Mouse (Mus musculus): ENCODE measurements around the gene Babam1. TPM values are rescaled to one million over a fixed set of nuclear protein-coding genes. Genes with fewer than 3 reads are reported as not detected.

Gene Babam1
- polyA plus RNA-seq, 2 experiments = 50.6 to 53.6 TPM

GRCm38 (mm10) chr8:71375581-71376422 lies 20.9 kb upstream of the Babam1 start:
- WGBS (ENCODE audit: insufficient replicate concordance) = 25% methylated on average over 68 of the region's 74 CpGs
- TF ChIP-seq CTCF (IDR thresholded peaks at IDR 0.05; ENCODE audit: low read depth) (0 out of 2 replicates have a peak, but pooled peaks have one; percentile 5), EP300 (IDR thresholded peaks at IDR 0.05; ENCODE audit: low read depth) (no peak)

DNA sequence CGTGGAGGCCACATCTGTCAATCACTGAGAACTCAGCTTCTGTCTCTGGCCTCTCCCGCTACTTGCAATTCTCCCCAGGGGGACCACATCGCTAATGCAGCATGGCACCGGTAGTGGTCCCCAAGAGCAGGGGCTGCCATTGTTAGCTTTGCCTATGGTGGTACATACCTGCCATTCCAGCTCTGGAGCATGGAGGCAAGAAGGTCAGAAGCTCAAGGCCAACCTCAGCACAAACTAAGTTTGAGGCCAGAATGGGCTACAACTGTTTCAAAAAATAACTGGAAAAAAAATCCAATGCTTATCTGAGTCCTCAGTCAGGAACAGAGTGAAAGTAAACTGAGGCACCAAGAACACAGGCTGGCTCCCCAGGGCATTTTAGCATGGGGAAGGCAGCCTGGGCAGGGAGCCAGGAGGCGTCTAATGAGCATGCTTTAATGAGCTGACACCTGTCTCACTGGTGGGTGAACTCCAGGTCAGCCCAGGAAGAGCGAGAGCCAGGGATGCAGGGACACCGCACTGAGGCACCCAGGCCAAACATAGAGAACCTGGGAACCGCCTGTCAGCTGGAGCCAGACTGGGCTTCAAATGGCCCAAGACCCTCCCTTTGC lies 20.1 kb upstream of the Babam1 start:
- Histone ChIP-seq H3K9ac (replicated peaks) (no peak overlapping the region), H3K27me3 (ENCODE audit: control insufficient read depth, insufficient read depth, low read length) (peaks cover 23% of the 10 kb centered on the region), H3K36me3 (replicated peaks; ENCODE audit: control insufficient read depth, insufficient read depth, low read depth) (no peaks in the 10 kb centered on the region; the same call in 1 of the 2 replicates), H3K4me2 (ENCODE audit: low read depth) (peak overlapping the region; percentile 61; the same call in 1 of the 2 replicates), H3K4me3 (ENCODE audit: insufficient read depth in 1 of 2, low read depth in 2 of 2, low read length in 2 of 2) (no peak overlapping the region), H3K4me1 (replicated peaks; ENCODE audit: control insufficient read depth in 2 of 2, insufficient read depth in 2 of 2, low read length in 1 of 2) (peaks cover 8 to 14% of the 10 kb centered on the region in 2 experiments; a peak in 3 of 4 replicates), H3K27ac (no peak overlapping the region), H3K9me3 (ENCODE audit: control insufficient read depth, low read length) (no peaks in the 10 kb centered on the region)
- TF ChIP-seq CTCF (IDR thresholded peaks at IDR 0.05; ENCODE audit: low read depth) (no peak), EP300 (IDR thresholded peaks at IDR 0.05; ENCODE audit: low read depth) (no peak)
- no peak for DNase-seq (ENCODE audit: low read depth in 3 of 3, low spot score in 3 of 3)
- no peak for ATAC-seq (ENCODE audit: insufficient read depth)
- WGBS (ENCODE audit: insufficient replicate concordance) = 52% methylated on average over 8 of the region's 8 CpGs

More at GRCm38 (mm10) chr8:71375581-71376422, 20.9 kb upstream of the Babam1 start:
- Histone ChIP-seq H3K27me3 (ENCODE audit: control insufficient read depth, insufficient read depth, low read length) (peaks cover 16% of the 10 kb centered on the region), H3K4me2 (ENCODE audit: low read depth) (peak overlapping the region; percentile 61), H3K36me3 (replicated peaks; ENCODE audit: control insufficient read depth, insufficient read depth, low read depth) (no peaks in the 10 kb centered on the region; the same call in 1 of the 2 replicates), H3K4me1 (replicated peaks; ENCODE audit: control insufficient read depth in 2 of 2, insufficient read depth in 2 of 2, low read length in 1 of 2) (peaks cover 9 to 14% of the 10 kb centered on the region in 2 experiments), H3K9me3 (ENCODE audit: control insufficient read depth, low read length) (no peaks in the 10 kb centered on the region), H3K4me3 (ENCODE audit: insufficient read depth in 1 of 2, low read depth in 2 of 2, low read length in 2 of 2) (peak overlapping the region in 1 of 2 experiments; percentile 28; a peak in 2 of 4 replicates), H3K9ac (replicated peaks) (no peak overlapping the region), H3K27ac (no peak overlapping the region)
- no peak for ATAC-seq (ENCODE audit: insufficient read depth)
- peak; percentile 52 to 62 (median 61) for DNase-seq (ENCODE audit: low read depth in 3 of 3, low spot score in 3 of 3)

DNA sequence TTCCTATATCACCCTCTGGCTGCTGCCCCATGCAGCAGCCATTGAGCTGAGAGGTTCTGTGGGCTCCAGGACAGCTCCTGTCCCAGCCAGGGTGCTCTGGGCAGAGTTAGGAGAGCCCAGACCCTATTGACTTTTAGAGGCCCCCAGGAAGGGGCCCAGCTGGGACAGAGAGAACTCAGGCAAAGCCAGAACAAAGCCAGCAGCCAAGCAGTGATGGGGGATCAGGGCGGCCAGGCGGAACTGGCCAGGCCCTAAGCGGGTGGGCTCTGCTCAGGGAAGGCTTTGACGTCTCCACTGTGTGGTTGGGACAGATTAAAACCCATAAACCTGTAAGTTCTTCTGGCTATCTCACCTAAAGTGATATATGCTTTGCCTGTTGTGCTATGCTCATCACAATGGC lies 17.7 kb upstream of the Babam1 start:
- 65% methylated on average over 4 of the region's 4 CpGs for WGBS (ENCODE audit: insufficient replicate concordance)
- no peak overlapping the region; a peak in 1 of 4 replicates for H3K4me3 ChIP-seq (ENCODE audit: insufficient read depth in 1 of 2, low read depth in 2 of 2, low read length in 2 of 2)
- no peak overlapping the region for H3K27ac ChIP-seq
- DNase-seq (ENCODE audit: low read depth in 3 of 3, low spot score in 3 of 3) (no peak), ATAC-seq (ENCODE audit: insufficient read depth) (no peak)
- H3K27me3 ChIP-seq (ENCODE audit: control insufficient read depth, insufficient read depth, low read length) = peaks cover 32% of the 10 kb centered on the region
- peak overlapping the region; percentile 60 for H3K4me2 ChIP-seq (ENCODE audit: low read depth)
- H3K9me3 ChIP-seq (ENCODE audit: control insufficient read depth, low read length) = no peaks in the 10 kb centered on the region
- H3K36me3 ChIP-seq (replicated peaks; ENCODE audit: control insufficient read depth, insufficient read depth, low read depth) = no peaks in the 10 kb centered on the region
- peaks cover 5 to 11% of the 10 kb centered on the region in 2 experiments; a peak in 3 of 4 replicates for H3K4me1 ChIP-seq (replicated peaks; ENCODE audit: control insufficient read depth in 2 of 2, insufficient read depth in 2 of 2, low read length in 1 of 2)
- TF ChIP-seq EP300 (IDR thresholded peaks at IDR 0.05; ENCODE audit: low read depth) (no peak), CTCF (IDR thresholded peaks at IDR 0.05; ENCODE audit: low read depth) (no peak)
- no peak overlapping the region for H3K9ac ChIP-seq (replicated peaks)

DNA sequence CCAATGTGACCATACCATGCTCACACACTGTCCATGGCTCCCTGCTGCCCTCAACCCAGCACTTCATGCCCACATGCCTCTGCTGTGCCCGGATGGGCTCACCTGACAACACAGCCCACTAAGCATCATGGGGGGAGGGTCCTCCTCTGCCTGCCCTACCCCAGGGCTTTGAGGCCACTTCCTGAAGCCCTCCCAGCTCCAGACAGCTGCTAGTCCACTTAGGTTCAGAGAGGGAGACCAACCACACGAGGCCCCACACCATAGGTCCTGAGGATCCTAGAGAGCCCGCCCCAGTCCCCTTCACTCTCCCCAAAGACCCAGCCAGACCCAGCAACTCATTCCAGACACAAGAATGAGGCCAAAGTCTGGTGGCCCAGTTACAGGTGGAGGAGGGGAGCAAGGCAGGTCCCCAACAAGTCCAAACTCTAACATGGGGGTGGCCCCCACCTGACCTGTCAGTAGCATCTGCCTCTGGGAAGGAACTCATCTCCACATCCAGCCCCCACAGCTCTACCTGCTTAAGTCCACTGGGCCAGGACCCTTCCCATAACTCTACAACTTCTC lies 17.1 kb upstream of the Babam1 start:
- Histone ChIP-seq H3K9ac (replicated peaks) (no peak overlapping the region), H3K36me3 (replicated peaks; ENCODE audit: control insufficient read depth, insufficient read depth, low read depth) (no peaks in the 10 kb centered on the region), H3K27me3 (ENCODE audit: control insufficient read depth, insufficient read depth, low read length) (peaks cover 32% of the 10 kb centered on the region), H3K9me3 (ENCODE audit: control insufficient read depth, low read length) (no peaks in the 10 kb centered on the region), H3K4me1 (replicated peaks; ENCODE audit: control insufficient read depth in 2 of 2, insufficient read depth in 2 of 2, low read length in 1 of 2) (peaks cover 5 to 11% of the 10 kb centered on the region in 2 experiments; a peak in 3 of 4 replicates), H3K4me3 (ENCODE audit: insufficient read depth in 1 of 2, low read depth in 2 of 2, low read length in 2 of 2) (peak overlapping the region; percentile 42 to 57), H3K4me2 (ENCODE audit: low read depth) (peak overlapping the region; percentile 60), H3K27ac (no peak overlapping the region)
- WGBS (ENCODE audit: insufficient replicate concordance) = 35% methylated on average over 3 of the region's 3 CpGs
- TF ChIP-seq CTCF (IDR thresholded peaks at IDR 0.05; ENCODE audit: low read depth) (no peak), EP300 (IDR thresholded peaks at IDR 0.05; ENCODE audit: low read depth) (no peak)
- DNase-seq (ENCODE audit: low read depth in 3 of 3, low spot score in 3 of 3) = no peak
- no peak for ATAC-seq (ENCODE audit: insufficient read depth)
